Mouse (Mus musculus): ENCODE results near the gene Gm10401.

Gene Gm10401

GRCm38 (mm10) chr5:115098195-115098594 is at the start of gene Gm10401:
Gm10401 (minus strand) TSS chr5:115098295.
- in situ Hi-C loops (cut with MboI, MseI) = no loop called here

DNA sequence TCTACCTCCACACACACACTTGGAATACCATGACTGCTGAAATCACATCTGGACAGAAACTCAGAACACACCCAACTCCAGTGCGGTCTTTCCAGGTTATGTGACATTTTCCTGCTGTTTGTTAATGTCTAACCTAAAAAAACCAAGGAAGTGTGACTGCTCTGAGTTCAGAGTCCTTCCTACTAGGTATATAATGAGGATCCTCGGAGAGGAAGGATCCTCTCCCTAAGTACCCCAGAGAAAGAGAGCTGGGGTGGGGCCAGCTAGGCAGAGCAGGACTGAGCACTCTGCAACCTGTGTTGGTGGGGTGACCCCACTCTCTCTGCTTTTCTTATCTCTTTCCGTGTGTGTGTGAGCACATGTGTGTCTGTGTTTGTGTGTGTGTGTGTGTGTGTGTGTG is 49.3 kb upstream of the Gm10401 start:
- in situ Hi-C loops (cut with MboI, MseI) = no loop called here

GRCm38 (mm10) chr5:115146747-115147130 is 48.6 kb upstream of the Gm10401 start:
- in situ Hi-C loops (cut with MboI, MseI) = no loop called here

GRCm38 (mm10) chr5:115145976-115146746 is 48.1 kb upstream of the Gm10401 start:
- in situ Hi-C loops (cut with MboI, MseI) = no loop called here

DNA sequence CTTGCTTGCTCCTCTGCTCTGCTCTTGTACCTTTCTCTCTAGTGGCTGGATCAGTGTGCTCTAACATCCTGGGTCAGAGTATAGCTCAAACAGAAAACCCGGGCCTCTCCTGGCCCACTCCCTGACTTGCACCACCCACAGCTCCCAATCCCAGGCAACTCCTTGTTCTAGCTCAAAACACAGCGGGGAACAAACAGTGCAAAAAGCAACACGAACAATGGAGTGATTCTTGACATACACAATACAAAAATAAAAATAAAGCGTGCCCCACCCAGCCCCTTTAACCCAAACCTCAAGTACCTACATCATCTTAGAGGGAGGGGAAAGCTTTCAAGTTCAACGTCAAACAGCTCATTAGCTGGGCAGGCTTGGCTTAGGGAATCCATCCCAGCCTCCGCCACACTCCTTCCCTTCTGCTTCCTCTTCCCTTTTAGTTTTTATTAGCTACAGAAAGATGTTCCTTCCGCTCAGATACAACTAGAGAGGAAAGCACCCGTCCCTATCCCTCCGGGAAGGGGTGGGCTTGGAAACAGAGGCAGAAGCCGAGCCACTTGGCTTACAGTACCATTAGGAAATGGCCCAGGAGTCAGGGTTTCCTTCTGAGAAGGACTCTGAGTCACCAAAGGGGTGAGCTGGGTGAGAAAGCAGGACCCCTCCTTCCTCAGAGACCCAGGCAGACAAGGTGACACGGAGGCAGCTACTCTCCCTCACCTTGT is 47.3 kb upstream of the Gm10401 start:
- in situ Hi-C loops (cut with MboI, MseI) = no loop called here

DNA sequence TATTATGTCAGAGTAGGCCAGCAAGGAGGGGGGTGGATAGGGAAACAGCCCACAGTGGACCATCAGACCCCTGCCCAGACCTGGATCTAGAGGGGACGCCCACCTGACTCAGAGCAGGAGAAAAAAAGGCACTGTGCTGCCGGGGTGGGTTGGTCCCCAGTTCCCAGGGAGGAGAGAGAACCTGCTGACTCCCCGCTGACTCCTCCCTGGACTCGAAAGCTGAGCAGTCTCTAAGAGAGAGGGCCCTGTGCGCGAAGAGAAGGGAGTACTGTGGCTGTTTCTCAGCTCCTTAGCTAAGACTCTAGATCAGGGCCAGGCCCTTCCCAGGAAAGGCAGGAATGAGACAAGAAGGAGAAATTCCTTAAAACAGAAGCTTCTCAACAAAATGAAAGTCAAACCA is 46.4 kb upstream of the Gm10401 start:
- in situ Hi-C loops (cut with MboI, MseI) = no loop called here

- in situ Hi-C loops (cut with MboI, MseI) = no loop called here
Measured at GRCm38 (mm10) chr5:115143552-115143951, 45.5 kb upstream of the Gm10401 start.

GRCm38 (mm10) chr5:115142166-115142697 is 44.1 kb upstream of the Gm10401 start:
- in situ Hi-C loops (cut with MboI, MseI) = no loop called here

GRCm38 (mm10) chr5:115140726-115141125 is 42.6 kb upstream of the Gm10401 start:
- in situ Hi-C loops (cut with MboI, MseI) = no loop called here

DNA sequence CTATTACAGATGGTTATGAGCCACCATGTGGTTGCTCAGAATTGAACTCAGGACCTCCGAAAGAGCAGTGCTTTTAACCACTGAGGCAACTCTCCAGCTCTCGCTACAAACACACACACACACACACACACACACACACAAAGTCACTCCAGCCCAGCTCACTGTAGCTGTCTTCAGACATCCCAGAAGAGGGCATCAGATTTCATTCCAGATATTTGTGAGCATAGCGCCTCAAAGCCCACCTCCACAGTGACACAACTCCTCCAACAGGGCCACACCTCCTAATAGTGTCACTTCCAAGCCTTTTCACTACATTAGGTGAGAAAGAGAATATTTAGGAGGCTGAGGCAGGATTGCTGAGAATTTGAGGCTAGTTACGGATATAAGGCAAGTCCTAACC is 41.0 kb upstream of the Gm10401 start:
- in situ Hi-C loops (cut with MboI, MseI) = no loop called here

DNA sequence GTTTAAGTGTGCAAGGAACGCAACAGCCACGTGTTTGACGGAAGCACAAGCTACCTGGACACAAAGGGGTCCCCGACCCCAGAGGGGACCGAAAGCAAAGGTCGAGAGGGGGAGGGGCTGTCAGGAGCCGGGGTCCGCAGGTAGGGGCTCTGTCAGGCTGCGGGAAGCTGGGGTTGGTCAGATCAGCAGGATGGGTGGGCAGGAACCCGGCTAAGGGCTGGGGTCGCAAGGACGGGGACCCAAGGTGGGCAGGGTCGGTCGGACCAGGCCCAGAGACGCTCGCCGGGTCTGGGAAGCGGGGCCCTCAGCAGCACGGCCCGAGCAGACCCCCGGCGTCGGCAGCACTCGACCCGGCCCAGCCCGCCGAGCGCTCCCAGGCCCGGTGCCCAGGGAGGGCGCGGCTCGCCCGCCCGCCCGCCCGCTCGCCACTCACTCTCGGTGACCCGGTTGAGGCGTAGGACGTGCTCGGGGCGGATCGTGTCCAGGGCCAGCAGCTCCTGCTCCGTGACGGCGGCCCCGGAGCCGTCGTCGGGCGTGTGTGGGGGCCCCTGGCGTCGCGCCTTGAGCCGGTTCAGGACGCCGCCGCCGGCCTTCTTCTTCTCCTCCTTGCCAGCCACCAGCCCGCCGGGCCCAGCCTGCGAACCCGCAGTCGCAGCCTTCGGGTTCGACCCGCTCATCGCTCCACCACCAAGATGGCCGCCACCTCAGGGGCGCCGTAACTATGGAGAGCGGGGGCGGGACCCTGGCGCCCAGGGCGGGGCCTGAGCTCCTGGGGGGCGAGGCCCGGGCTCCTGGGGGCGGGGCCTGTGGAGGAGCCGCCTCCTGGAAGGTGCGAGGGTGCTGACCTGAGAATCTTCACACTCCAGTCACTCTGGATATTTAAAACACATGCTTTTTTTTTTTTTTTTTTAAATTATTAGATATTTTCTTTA is 36.4 kb upstream of the Gm10401 start, which contains the start of gene Unc119b:
TSS of gene Unc119b (minus strand) at position 742 of the 932 bp plus-strand sequence.
- in situ Hi-C loops (cut with MboI, MseI) = no loop called here

- in situ Hi-C loops (cut with MboI, MseI) = no loop called here
Measured at GRCm38 (mm10) chr5:115133358-115134066, 35.4 kb upstream of the Gm10401 start.

GRCm38 (mm10) chr5:115132465-115132864 is 34.4 kb upstream of the Gm10401 start:
- in situ Hi-C loops (cut with MboI, MseI) = no loop called here

DNA sequence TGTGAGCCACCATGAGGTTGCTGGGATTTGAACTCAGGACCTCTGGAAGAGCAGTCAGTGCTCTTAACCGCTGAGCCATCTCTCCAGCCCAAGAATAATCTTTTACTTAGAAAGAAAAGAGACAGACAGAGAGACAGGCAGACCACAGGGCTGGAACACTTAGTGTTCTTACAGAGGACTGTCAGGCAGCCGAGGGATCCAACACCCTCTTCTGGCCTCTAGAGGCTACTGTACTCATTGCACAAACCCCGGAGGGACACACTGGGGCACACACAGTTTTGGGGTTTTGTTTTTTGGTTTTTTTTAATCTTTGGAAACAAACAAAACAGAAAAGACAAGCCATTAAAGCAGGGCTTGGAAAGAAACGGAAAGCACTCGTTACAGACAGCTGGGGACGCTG is 31.2 kb upstream of the Gm10401 start:
- in situ Hi-C loops (cut with MboI, MseI) = loop anchor here (5.0 kb wide), 1 partner anchor 93 kb away; no protein-coding TSS in a partner anchor

GRCm38 (mm10) chr5:115127421-115128179 is 29.5 kb upstream of the Gm10401 start:
- in situ Hi-C loops (cut with MboI, MseI) = loop anchor here (5.0 kb wide), 1 partner anchor 95 kb away; no protein-coding TSS in a partner anchor

DNA sequence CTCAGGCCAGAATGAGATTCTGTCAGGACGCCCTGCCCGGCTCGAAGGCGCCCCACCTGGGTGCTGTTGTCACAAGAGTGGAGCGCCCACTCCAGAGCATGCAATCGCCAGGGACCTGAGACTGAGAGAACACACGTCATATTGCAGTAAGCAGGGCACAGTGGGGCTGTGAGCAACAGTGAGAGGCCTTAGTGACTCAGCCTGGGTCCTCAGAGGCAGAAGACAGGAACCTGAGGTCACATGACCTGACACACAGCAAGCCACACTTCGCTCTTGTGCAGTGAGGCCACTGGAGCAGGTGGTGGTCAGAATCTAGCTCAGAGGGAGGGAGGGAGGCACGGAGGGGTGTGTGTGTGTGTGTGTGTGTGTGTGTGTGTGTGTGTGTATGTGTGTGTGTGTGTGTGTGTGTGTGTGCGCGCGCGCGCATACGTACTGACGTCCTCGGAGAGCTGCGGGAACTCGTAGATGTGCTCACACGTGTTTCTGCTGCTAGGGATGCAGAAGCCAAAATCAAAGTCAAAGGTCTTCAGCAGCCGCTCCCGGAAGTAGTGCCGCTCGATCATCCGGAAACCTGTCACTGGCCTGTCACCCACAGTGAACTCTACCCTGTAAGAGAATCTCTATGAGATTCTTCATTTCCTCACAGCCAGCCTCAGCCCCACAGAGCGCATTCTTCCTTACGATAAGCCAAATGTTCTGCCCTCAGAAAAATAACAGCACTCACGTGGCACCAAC is 28.6 kb upstream of the Gm10401 start:
- in situ Hi-C loops (cut with MboI, MseI) = loop anchor here (5.0 kb wide), 1 partner anchor 96 kb away; no protein-coding TSS in a partner anchor

DNA sequence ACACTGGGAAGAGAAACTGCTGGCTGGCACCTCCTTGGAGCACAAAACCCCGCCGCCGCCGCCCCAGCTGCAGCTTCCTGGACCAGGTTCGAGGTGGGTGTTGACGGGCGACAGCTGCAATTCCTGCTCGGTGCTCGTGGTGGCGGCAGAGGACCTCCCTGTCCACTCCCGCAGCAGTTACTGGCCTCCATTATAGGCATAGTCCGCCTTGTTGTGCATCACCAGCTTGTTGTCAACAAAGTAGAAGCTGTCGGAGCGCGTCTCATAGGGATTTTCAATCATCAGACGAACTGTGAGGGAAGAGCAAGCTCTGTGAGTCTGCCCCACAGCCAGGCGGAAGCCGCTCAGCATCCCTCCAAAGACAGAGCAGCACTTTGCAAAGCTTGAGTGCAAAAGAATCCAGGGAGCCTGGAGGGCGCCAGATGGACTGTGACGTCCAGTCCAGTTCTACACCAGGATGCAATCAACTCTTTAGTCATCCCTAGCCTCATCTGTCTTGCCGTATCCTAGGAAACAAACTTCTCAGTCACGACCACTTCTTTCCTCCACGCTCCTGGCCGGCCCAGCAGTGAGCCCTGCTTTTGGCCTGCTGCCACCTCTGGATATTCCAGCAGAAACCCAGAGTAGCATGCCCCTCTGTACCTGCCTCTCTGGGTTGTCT is 27.2 kb upstream of the Gm10401 start:
- in situ Hi-C loops (cut with MboI, MseI) = loop anchor here (5.0 kb wide), 1 partner anchor 97 kb away; no protein-coding TSS in a partner anchor

DNA sequence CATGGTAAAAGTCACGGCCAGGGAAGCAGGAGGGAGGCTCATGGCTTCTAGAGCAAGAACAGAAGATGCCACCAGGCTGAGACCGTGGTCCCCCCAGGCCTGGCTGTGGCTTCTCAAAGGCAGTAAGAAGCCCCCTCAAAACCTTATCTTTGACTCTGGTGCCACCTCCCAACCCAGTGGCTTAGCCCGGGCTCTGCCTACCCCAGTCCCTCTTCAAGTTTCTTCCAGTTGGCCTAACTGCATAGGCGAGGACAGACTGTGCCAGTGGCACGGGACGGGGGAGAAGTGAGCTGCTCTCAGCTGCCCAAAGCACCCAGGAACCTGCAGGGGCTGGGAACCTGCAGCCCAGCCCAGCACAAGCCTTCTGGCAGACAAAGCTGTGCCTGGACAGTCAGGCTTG is 26.6 kb upstream of the Gm10401 start:
- in situ Hi-C loops (cut with MboI, MseI) = loop anchor here (5.0 kb wide), 1 partner anchor 98 kb away; no protein-coding TSS in a partner anchor

DNA sequence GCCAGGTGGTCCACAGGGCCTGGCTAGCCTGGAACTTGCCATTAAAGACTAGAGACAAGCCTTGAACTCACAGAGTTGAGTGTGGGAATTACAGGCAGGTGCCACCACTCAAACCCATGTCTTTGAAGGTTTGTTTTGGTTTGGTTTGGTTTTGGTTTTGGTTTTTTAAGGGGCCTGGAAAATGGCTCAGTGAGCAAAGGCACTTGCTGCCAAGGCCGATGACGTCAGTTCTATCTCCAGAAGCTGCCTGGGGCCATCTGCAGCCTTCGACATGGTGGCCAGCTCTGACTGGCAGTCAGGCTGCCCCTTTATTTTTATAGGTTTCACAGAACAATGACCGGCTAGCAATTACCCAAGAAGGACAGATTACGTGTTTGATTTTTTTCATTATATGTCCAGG is 22.9 kb upstream of the Gm10401 start:
- in situ Hi-C loops (cut with MboI, MseI) = no loop called here

Data from T-helper 1 cell (primary cell).